Mouse (Mus musculus) testis, postnatal 10 days (tissue): ENCODE measurements at regions not wholly inside any gene's neighbourhood (a gene's known extent, or its start where the extent isn't known, plus 50 kb on each side); places are given as distances from the start of the nearest gene placed in this dataset.
"Not testable (repeated sequence)": the region's sequence is repeated elsewhere in the genome, so short reads cannot be mapped to it uniquely, and the experiment has no call there.

Experiments
- DNase-seq: peaks from one replicate; pipeline ENCODE4 v3.0.0; 2021; ENCODE audit warnings: low spot score

DNA sequence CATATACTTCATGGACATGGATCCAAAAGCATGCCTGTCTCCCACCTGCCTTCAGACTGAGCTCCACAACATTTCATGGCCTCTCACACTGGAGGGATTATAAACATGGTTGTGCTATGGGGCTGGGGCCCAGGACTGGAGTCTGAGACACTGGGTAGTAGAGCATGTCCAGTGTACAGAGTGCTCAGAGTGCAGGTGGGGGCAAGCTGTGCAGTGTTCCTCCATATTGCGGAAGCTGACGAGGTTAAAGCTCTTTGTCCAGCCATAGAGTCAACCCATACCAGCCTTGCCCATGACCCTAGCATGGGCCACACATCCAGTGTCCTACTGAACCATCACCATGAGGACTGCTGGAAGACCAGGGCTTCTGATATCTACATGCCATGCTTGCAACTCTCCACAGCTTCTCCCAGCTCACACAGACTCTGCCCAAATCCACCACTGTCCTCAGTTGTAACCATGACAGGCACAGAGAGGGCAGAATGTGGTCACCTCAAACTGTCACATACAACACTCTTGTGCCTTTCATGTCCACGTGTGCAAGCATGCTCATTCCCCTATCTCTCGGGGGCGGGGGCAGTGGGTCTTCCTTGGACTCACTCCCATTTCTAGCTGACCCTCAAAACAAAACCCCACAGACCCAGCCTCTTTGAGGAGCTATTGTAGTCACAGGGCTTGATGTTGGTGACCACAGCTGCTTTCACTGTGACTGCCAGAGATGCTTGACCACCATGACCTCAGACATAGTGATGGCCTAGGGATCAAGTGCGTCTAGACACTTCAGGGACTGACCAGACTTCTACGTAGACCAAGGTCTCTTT is 55.9 kb downstream of the Tmem121 start:
- no peak for DNase-seq

DNA sequence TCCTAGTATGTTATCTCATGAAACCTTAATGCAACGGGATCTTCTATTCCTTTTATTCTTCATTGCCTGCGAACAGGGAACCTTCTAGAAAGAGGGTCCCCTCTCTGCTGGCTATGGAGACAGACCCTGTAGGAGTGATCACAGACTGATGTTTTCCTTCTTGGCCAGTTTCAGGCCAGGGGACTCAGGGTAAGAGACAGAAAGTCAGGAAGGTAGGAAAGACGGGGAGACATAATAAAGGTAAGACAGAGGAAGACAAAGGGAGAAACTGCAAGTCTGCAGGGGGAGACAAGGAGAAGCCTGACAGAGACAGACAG is 56.4 kb downstream of the Tmem121 start:
- no peak for DNase-seq

- no peak for DNase-seq
Measured at GRCm38 (mm10) chr12:113244685-113245084, 59.0 kb downstream of the Tmem121 start.

GRCm38 (mm10) chr12:113253446-113254424 is 68.0 kb downstream of the Tmem121 start:
- DNase-seq: not testable (repeated sequence)

- no peak for DNase-seq
Measured at GRCm38 (mm10) chr12:113255331-113255730, 69.6 kb downstream of the Tmem121 start.

DNA sequence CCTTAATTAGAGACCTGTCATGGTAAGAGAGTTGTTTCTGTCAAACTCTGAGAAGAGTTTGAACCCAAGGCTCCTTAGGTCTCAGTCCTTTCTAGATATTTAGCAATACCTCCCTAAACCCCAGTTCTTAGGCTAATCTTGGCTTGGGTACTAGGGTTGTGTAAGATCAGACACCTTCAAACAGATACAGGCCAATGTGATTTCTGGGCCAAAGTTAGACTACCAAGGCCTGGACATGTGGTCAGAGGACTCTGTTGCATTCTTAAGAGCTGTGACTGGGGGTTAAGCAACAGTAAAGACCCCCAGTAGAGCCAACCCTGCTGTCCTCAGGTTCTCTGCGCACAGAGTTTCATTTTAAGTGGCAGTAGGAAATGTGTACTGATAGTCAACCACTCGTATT is 70.9 kb downstream of the Tmem121 start:
- no peak for DNase-seq

GRCm38 (mm10) chr12:113257243-113257642 is 71.5 kb downstream of the Tmem121 start:
- DNase-seq: no peak

- no peak for DNase-seq
Measured at GRCm38 (mm10) chr12:113259476-113259875, 73.7 kb downstream of the Tmem121 start.

DNA sequence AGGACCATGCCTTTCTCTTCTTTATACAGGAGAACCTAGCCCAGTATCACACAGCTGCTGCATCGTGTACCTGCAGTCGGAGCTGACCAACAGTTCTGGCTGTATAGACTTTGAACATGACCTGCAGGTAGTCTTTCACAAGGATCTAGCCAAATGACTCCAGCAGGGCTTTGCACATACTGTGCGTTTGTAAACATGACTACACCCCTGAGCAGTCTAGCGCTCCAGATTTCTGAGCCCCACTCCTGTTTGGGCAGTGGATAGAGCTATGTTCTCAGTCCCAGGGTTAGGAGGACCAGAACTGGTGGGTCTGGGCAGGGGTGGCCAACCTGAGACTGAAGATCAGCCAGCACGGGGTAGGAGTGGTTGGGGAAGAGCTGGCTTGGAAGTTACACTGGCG is 74.6 kb downstream of the Tmem121 start:
- no peak for DNase-seq

DNA sequence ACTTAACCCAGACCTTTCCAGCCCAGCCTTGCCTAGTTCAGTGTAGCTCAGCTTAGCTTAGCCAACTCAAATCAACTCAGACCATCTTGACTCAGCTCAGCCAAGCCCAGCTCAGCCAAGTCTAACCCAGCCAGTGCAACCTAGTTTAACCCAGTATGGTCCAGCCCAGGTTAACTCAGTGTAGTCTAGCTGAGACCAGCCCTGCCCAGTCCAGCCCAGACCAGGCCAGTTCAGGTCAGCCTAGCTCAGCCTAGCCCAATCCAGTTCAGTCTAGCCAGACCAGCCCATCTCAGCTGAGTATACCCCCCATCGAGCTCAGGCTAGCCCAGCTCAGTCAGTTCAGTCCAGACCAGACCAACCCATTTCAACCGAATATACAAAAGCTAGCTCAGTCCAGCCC is 90.2 kb downstream of the Tmem121 start:
- no peak for DNase-seq

DNA sequence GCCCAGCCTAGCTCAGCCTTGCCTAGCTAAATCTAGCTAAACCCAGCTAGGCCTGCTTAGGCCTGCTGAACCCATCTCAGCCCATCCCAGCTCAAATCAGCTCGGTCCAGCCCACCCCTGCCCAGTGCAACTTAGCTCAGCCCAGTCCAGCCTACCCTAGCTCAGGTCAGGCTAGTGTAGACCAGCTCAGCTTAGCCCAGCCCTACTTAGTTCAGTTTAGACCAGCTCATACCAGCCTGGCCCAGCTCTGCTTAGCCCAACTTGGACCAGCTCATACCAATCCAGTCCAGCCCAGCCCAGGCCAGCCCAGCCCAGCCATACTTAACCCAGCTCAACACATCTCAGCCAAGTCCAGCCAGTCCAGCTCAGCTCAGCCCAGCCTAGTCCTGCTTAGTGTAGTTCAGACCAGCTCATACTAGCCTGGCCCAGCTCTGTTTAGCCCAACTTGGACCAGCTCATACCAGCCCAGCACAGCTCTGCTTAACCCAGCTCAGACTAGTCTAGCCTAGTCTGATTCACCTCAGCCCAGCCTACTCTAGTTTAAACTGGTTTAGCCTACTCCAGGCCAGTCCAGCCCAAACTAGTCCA is 90.7 kb downstream of the Tmem121 start:
- no peak for DNase-seq

DNA sequence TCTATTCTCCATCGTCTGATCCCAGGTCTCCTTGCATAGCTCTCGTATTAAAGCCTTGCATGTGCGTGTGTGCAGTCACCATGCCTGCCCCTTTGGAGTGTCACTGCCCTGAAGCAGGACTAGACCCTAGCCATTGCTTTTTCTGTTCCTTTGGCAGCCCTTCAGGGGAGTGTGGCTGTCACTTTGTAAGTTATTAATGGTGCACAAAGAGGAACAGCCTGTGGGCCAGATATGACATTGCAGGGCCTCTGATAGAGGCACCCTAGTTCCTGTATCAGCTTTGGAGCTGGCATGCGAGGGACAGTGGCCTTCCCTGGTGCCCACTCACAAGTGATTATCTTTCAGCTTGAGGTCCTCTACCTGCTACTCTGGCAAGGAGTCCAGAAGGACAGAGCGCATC is 92.0 kb downstream of the Tmem121 start:
- DNase-seq: no peak

DNA sequence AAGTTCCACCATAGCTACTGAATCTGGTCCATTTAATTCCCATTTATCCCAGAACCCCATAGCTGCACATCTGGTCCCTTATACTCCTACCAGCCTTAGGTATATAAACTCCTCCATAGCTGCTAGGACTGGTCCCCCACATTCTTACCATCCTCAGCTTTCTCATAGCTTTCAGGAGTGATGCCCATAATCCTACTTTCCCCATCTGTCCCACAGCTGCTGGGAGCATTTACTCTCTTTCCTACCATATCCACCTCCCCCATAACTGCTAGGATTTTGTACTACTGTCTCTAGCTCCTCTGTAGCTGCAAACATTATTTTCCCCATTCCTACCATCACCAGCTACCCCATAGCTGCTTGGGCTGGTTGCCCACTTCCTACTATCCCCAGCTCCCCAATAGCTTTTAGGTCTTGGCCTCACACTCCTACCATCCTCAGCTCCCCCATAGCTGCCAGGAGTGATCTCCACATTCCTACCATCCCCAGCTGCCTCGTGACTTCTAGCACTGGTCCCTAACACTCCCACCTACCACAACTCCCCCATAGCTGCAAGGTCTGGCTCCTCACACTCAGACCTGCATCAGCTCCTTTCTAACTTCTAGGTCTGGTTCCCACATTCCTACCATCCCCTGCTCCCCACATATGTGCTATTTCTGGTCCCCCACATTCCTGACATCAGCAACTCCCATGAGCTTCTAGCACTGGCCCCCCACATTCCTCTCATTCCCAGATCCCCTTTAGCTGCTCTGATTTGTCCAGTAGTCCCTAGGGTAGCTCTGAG is 106.5 kb downstream of the Tmem121 start:
- no peak for DNase-seq

- DNase-seq: no peak
Measured at GRCm38 (mm10) chr12:113295924-113296323, 110.2 kb downstream of the Tmem121 start.

DNA sequence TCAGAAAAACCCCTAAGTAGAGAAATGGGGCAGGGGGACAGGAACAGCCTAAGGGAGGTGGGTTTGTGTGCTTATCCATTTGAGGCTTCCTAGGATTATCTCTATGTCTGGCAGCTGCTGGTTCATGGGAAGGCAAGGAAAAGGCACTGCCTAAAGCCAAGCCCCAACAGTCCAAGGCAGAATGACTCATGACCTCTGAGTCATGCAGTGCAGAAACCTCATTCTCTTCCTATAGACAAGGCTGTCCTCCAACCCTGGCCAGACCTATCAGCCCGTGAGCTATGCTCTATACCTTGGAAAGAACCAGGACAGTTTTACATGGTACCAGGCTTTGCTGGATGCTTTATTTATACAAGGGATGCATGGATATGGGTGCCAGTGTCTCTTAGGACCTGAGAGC is 120.2 kb downstream of the Tmem121 start:
- no peak for DNase-seq

DNA sequence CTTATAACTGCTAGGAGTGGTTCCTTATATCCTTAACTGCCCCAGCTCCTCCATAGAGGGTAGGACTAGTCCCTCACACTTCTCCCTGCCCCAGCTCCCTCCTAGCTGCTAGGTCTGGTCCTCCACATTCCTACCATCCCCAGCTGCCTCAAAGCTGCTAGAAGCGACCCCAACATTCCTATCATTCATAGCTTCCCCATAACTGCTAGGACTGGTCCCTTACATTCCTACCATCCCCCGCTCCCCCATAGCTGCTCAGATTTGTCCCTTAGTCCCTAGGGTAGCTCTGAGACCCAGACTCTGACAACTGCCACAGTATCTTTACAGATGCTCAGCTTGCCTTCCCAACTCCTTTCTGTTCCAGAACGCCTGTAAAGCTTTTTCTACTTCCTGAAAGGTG is 127.6 kb downstream of the Tmem121 start:
- no peak for DNase-seq

DNA sequence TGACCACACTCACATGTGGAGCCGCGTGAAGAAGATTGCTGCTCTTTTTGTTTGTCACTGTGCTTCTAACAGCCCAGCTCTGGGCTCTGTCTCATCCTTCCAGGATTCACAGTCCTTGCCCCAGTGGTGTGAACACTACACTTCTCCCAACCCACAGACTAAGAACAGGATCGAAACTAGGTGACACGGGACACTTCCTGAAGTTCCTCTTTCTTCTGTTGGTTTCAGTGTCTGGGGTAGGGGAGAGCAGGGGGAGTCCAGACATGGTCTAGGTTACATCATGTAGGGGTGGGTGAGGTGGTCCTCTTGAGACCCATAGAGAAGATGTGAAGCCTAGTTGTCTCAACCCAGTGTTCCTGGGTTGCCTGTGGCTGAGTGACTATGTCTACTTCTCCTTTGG is 128.9 kb downstream of the Tmem121 start:
- DNase-seq: no peak

- DNase-seq: no peak
Measured at GRCm38 (mm10) chr12:113321086-113321485, 135.4 kb downstream of the Tmem121 start.

DNA sequence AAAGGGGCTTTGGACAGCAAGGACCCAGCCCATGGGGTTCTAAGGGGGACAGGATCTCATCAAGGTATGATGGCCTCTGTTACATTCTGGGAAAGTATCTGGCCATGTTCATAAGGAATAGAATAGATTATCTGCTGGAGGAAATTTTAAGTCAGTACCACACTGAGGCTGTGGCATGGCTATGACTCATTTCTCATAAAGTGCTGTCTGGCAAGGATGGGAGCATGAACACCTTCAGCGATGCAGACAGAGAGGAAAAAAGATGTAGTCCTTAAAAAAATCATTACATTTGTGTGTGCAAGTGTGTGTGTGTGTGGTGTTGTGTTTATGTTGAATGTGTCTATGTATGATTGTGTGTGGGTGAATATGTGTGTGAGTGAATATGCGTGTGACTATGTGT is 136.4 kb downstream of the Tmem121 start:
- no peak for DNase-seq

GRCm38 (mm10) chr12:113327851-113328250 is 142.1 kb downstream of the Tmem121 start:
- DNase-seq: peak; percentile 7

- DNase-seq: peak; percentile 31
Measured at GRCm38 (mm10) chr12:113330266-113330665, 144.5 kb downstream of the Tmem121 start.

DNA sequence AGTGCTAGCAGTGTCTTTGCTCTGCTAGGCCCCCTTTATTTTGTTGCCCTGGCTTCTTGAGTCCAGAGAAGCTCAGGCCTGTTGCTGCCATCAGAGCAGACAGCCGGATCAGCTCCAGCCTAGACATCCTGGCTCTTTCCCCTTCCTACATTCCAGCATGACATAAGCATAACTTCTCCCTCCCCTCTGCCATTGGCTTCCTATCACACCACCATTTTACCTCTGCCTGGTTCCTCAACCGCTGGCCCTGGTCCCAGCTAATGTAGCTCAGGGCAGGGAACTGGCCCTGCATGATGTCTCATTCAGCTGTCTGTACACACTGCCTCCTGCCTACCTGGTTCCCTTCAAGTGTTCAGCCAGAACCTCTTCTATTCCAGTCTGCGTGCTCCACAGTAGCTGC is 146.5 kb downstream of the Tmem121 start:
- peak; percentile 29 for DNase-seq
